In genomic region chr11:68089885-68090592, GRCm38 (mm10) we compare ENCODE assay signal across 12 mouse cellular contexts.
DNase-seq lines count a peak whose midpoint lies in the region; ATAC-seq lines count a peak whose summit lies in the region.
"Had no signal": no experiment of that assay in that cellular context is flagged by ENCODE, and none has a peak within 500 bp of the region (broad histone marks: within the 10 kb centered on the region; RNA-seq: fewer than 3 reads in every experiment).

No protein-coding gene starts in this region.

- H3K36me3 ChIP-seq in midbrain, embryonic 10.5 days, result no peaks in the 10 kb centered on the region
- H3K36me3 ChIP-seq in midbrain, embryonic 15.5 days (replicated peaks), result no peaks in the 10 kb centered on the region
- H3K36me3 ChIP-seq in limb, embryonic 11.5 days (ENCODE audit: control insufficient read depth, insufficient read depth, low read length), result no peaks in the 10 kb centered on the region
- H3K36me3 ChIP-seq in stomach, embryonic 16.5 days (ENCODE audit: control insufficient read depth, insufficient read depth, low read length), result no peaks in the 10 kb centered on the region
- H3K36me3 ChIP-seq: neural tube, embryonic 13.5 days had no signal

- no peak for ATAC-seq in midbrain, embryonic 15.5 days (replicated peaks)
- peak; percentile 54; the same call in 1 of the 2 replicates for ATAC-seq in limb, embryonic 11.5 days (ENCODE audit: insufficient number of reproducible peaks, low FRiP score, low TSS enrichment, low read depth)
- peak; percentile 61; the same call in 1 of the 2 replicates for ATAC-seq in stomach, embryonic 16.5 days (ENCODE audit: insufficient read depth, low FRiP score)
- no peak for ATAC-seq in inflammation-experienced regulatory T-cells, adult 6 months

- no peak overlapping the region for H3K9ac ChIP-seq in midbrain, embryonic 15.5 days
- H3K9ac ChIP-seq in limb, embryonic 11.5 days (ENCODE audit: low read length), result no peak overlapping the region
- H3K9ac ChIP-seq in stomach, embryonic 16.5 days (ENCODE audit: low read length), result 0 out of 2 replicates have a peak overlapping the region, but pooled peaks have one; percentile 8
- H3K9ac ChIP-seq: liver, embryonic 14.5 days; neural tube, embryonic 13.5 days had no signal

- no peaks in the 10 kb centered on the region for H3K9me3 ChIP-seq in midbrain, embryonic 10.5 days (replicated peaks)
- no peaks in the 10 kb centered on the region for H3K9me3 ChIP-seq in midbrain, embryonic 15.5 days
- H3K9me3 ChIP-seq in limb, embryonic 11.5 days (ENCODE audit: control insufficient read depth, low read length), result no peaks in the 10 kb centered on the region
- no peaks in the 10 kb centered on the region for H3K9me3 ChIP-seq in stomach, embryonic 16.5 days (replicated peaks; ENCODE audit: control insufficient read depth, low read length)
- H3K9me3 ChIP-seq: neural tube, embryonic 13.5 days had no signal

- intact Hi-C loops in heart, postnatal 36 days (cut with DNase I), result no loop called here

- DNase-seq in heart, adult 11 months, result peak; percentile 84
- no peak for DNase-seq in heart, postnatal 36 days
- DNase-seq in midbrain, embryonic 10.5 days (ENCODE audit: low spot score), result no peak
- DNase-seq in limb, embryonic 11.5 days (ENCODE audit: low spot score), result peak; percentile 41
- DNase-seq in adrenal gland, postnatal 36 days, result no peak
- DNase-seq: cerebellum, postnatal 36 days; spleen, adult 18-20 months had no signal

- WGBS in midbrain, embryonic 10.5 days, result 70% methylated on average over 13 of the region's 13 CpGs
- WGBS in midbrain, embryonic 15.5 days, result 60% methylated on average over 13 of the region's 13 CpGs
- 45% methylated on average over 13 of the region's 13 CpGs for WGBS in limb, embryonic 11.5 days
- WGBS in stomach, embryonic 16.5 days, result 23% methylated on average over 13 of the region's 13 CpGs

- H3K27me3 ChIP-seq in midbrain, embryonic 10.5 days (ENCODE audit: low read depth, poor library complexity, severe bottlenecking), result no peaks in the 10 kb centered on the region
- H3K27me3 ChIP-seq in midbrain, embryonic 15.5 days (replicated peaks), result no peaks in the 10 kb centered on the region
- no peaks in the 10 kb centered on the region for H3K27me3 ChIP-seq in limb, embryonic 11.5 days (ENCODE audit: control insufficient read depth, insufficient read depth, low read length)
- no peaks in the 10 kb centered on the region for H3K27me3 ChIP-seq in stomach, embryonic 16.5 days (ENCODE audit: control insufficient read depth, insufficient read depth, low read length)
- H3K27me3 ChIP-seq: neural tube, embryonic 13.5 days had no signal

- H3K27ac ChIP-seq in midbrain, embryonic 10.5 days (replicated peaks), result peak overlapping the region; percentile 46
- H3K27ac ChIP-seq in midbrain, embryonic 15.5 days, result no peak overlapping the region
- H3K27ac ChIP-seq in limb, embryonic 11.5 days (replicated peaks; ENCODE audit: low read depth, low read length), result peak overlapping the region; percentile 30; the same call in 1 of the 2 replicates
- no peak overlapping the region for H3K27ac ChIP-seq in stomach, embryonic 16.5 days (ENCODE audit: low read length)
- H3K27ac ChIP-seq: liver, embryonic 14.5 days; neural tube, embryonic 13.5 days had no signal

- H3K4me3 ChIP-seq in midbrain, embryonic 10.5 days, result no peak overlapping the region
- H3K4me3 ChIP-seq in midbrain, embryonic 15.5 days, result no peak overlapping the region
- H3K4me3 ChIP-seq in limb, embryonic 11.5 days (ENCODE audit: low read depth, low read length), result no peak overlapping the region
- H3K4me3 ChIP-seq in stomach, embryonic 16.5 days (replicated peaks; ENCODE audit: low read length), result no peak overlapping the region
- H3K4me3 ChIP-seq: neural tube, embryonic 13.5 days had no signal

- H3K4me2 ChIP-seq in midbrain, embryonic 15.5 days, result no peak overlapping the region
- H3K4me2 ChIP-seq in limb, embryonic 11.5 days (ENCODE audit: low read depth, severe bottlenecking), result no peak overlapping the region
- no peak overlapping the region for H3K4me2 ChIP-seq in stomach, embryonic 16.5 days (ENCODE audit: low read depth, low read length)
- H3K4me2 ChIP-seq: neural tube, embryonic 13.5 days had no signal

- H3K4me1 ChIP-seq in midbrain, embryonic 10.5 days, result peaks cover 16% of the 10 kb centered on the region
- no peaks in the 10 kb centered on the region for H3K4me1 ChIP-seq in midbrain, embryonic 15.5 days
- peaks cover 5% of the 10 kb centered on the region; the same call in 1 of the 2 replicates for H3K4me1 ChIP-seq in limb, embryonic 11.5 days (ENCODE audit: control insufficient read depth, insufficient read depth, low read length)
- H3K4me1 ChIP-seq in stomach, embryonic 16.5 days (ENCODE audit: control insufficient read depth, insufficient read depth, low read length), result peaks cover 18% of the 10 kb centered on the region

Comparison
In these comparisons a context has a peak if more than half of its experiments do, and no peak if none do; other contexts are left out.
1. DNase-seq: peak in heart, adult 11 months (single experiment) and limb, embryonic 11.5 days (single experiment); none in heart, postnatal 36 days (0 of 2), midbrain, embryonic 10.5 days (single experiment) and adrenal gland, postnatal 36 days (0 of 2).
2. H3K27ac ChIP-seq: peak in midbrain, embryonic 10.5 days (single experiment) and limb, embryonic 11.5 days (single experiment); none in midbrain, embryonic 15.5 days (single experiment) and stomach, embryonic 16.5 days (single experiment).
3. ATAC-seq: peak in limb, embryonic 11.5 days (single experiment) and stomach, embryonic 16.5 days (single experiment); none in midbrain, embryonic 15.5 days (single experiment) and inflammation-experienced regulatory T-cells, adult 6 months (single experiment).